Mouse (Mus musculus) hindbrain, postnatal 0 days (tissue): ENCODE data around the gene Sec14l3. TPM values are rescaled to one million over a fixed set of nuclear protein-coding genes. Genes with fewer than 3 reads are reported as not detected.
"Not testable (repeated sequence)": the region's sequence is repeated elsewhere in the genome, so short reads cannot be mapped to it uniquely, and the experiment has no call there.

Experiments
- ATAC-seq: fragments of 200-750 bp; cut with Nextera tagmentation; 2 replicates; pipeline ENCODE4 v1.8.0; 2017; ENCODE audit warnings: mild to moderate bottlenecking, moderate TSS enrichment, moderate library complexity
- DNase-seq: peaks from one replicate; pipeline ENCODE4 v3.0.0-alpha.2; 2015; ENCODE audit warnings: low spot score
- H3K27ac ChIP-seq: fragments of 300-500 bp; sonication (generic); 2 replicates; pipeline ENCODE4 v1.5.1; 2014; ENCODE audit warnings: mild to moderate bottlenecking
- H3K27me3 ChIP-seq: fragments of 300-500 bp; sonication (generic); 2 replicates; pipeline ENCODE4 v1.6.1; 2014; ENCODE audit warnings: low read length, mixed read lengths; ENCODE audit not compliant: insufficient read depth
- H3K36me3 ChIP-seq: fragments of 300-500 bp; sonication (generic); 2 replicates; pipeline ENCODE4 v1.6.1; 2014; ENCODE audit warnings: low read length, mixed read lengths; ENCODE audit not compliant: insufficient read depth
- H3K4me1 ChIP-seq: fragments of 300-500 bp; sonication (generic); 2 replicates; pipeline ENCODE4 v1.6.1; 2014; ENCODE audit warnings: antibody characterized with exemption, low read length, mixed read lengths; ENCODE audit not compliant: insufficient read depth
- H3K4me2 ChIP-seq: fragments of 300-500 bp; sonication (generic); 2 replicates; pipeline ENCODE4 v1.6.1; 2014; ENCODE audit warnings: low read depth, mild to moderate bottlenecking, low read length, moderate library complexity, mixed read lengths
- H3K4me3 ChIP-seq: fragments of 300-500 bp; sonication (generic); 2 replicates; pipeline ENCODE4 v1.5.1; 2014; ENCODE audit warnings: low read length
- H3K9ac ChIP-seq: fragments of 300-500 bp; sonication (generic); replicated peaks from 2 replicates; pipeline ENCODE4 v1.6.1; 2014; ENCODE audit warnings: mild to moderate bottlenecking, low read length, moderate library complexity, mixed read lengths
- H3K9me3 ChIP-seq: fragments of 300-500 bp; sonication (generic); 2 replicates; pipeline ENCODE4 v1.6.1; 2016; ENCODE audit warnings: low read length, mixed read lengths
- CTCF ChIP-seq: IDR thresholded peaks from 2 replicates; pipeline ENCODE4 v1.5.1; 2016; ENCODE audit warnings: antibody characterized with exemption, control low read depth, low read depth
- WGBS: fragments of 180-500 bp; shearing (Covaris S2); extraction: QIAGEN DNeasy Blood & Tissue Kit; methylation state at CpG from one replicate; pipeline ENCODE4 v1.1.7; 2014; 5-methylcytosine and 5-hydroxymethylcytosine counted together
- polyA plus RNA-seq: library from polyadenylated mRNA; unstranded; fragments of >200 nt; fragmentation: Nextera tagmentation; extraction: Ambion mirVana; gene quantifications from 2 replicates; pipeline ENCODE4 v1.2.1, GENCODE M21; 2015
- total RNA-seq: library from RNA; depleted of rRNA; stranded (reverse); fragments of >200 nt; gene quantifications from 2 replicates; pipeline ENCODE4 v1.2.3, GENCODE M21; 2014

Gene Sec14l3
- total and polyA plus RNA-seq, 2 experiments from 2014 or later = 1.6 to 1.8 TPM

- 83% methylated on average over 5 of the region's 5 CpGs for WGBS
- no peak for TF ChIP-seq CTCF
- Histone ChIP-seq H3K4me1 (peaks cover 6% of the 10 kb centered on the region; the same call in 1 of the 2 replicates), H3K27ac (no peak overlapping the region), H3K27me3 (no peaks in the 10 kb centered on the region), H3K4me3 (no peak overlapping the region), H3K9ac (no peak overlapping the region), H3K4me2 (no peak overlapping the region), H3K9me3 (no peaks in the 10 kb centered on the region), H3K36me3 (no peaks in the 10 kb centered on the region; the same call in 1 of the 2 replicates)
- no peak for DNase-seq
- no peak for ATAC-seq
Observed at GRCm38 (mm10) chr11:4101851-4102250, 37.2 kb downstream of the Sec14l3 start.

GRCm38 (mm10) chr11:4103522-4103921, 38.9 kb downstream of the Sec14l3 start:
- H3K9ac ChIP-seq = no peak overlapping the region
- H3K27ac ChIP-seq = no peak overlapping the region
- no peaks in the 10 kb centered on the region for H3K9me3 ChIP-seq
- H3K27me3 ChIP-seq = no peaks in the 10 kb centered on the region
- 85% methylated on average over 14 of the region's 14 CpGs for WGBS
- no peak overlapping the region for H3K4me3 ChIP-seq
- no peak overlapping the region for H3K4me2 ChIP-seq
- DNase-seq = no peak
- peaks cover 5% of the 10 kb centered on the region; the same call in 1 of the 2 replicates for H3K36me3 ChIP-seq
- ATAC-seq = no peak
- no peak for TF ChIP-seq CTCF
- no peaks in the 10 kb centered on the region for H3K4me1 ChIP-seq

GRCm38 (mm10) chr11:4104989-4105388, 40.3 kb downstream of the Sec14l3 start:
- Histone ChIP-seq H3K9me3 (no peaks in the 10 kb centered on the region), H3K27ac (no peak overlapping the region), H3K4me1 (no peaks in the 10 kb centered on the region), H3K36me3 (peaks cover 6% of the 10 kb centered on the region; the same call in 1 of the 2 replicates), H3K9ac (no peak overlapping the region), H3K4me3 (no peak overlapping the region), H3K4me2 (no peak overlapping the region), H3K27me3 (no peaks in the 10 kb centered on the region)
- WGBS = 84% methylated on average over 5 of the region's 5 CpGs
- ATAC-seq = no peak
- no peak for TF ChIP-seq CTCF
- no peak for DNase-seq

GRCm38 (mm10) chr11:4105444-4105843, 40.8 kb downstream of the Sec14l3 start:
- 87% methylated on average over 6 of the region's 6 CpGs for WGBS
- Histone ChIP-seq H3K9me3 (no peaks in the 10 kb centered on the region), H3K4me2 (no peak overlapping the region), H3K36me3 (peaks cover 10% of the 10 kb centered on the region; the same call in 1 of the 2 replicates), H3K27ac (no peak overlapping the region), H3K4me1 (no peaks in the 10 kb centered on the region), H3K27me3 (no peaks in the 10 kb centered on the region), H3K9ac (no peak overlapping the region), H3K4me3 (no peak overlapping the region)
- no peak for TF ChIP-seq CTCF
- ATAC-seq (no peak), DNase-seq (no peak)

- DNase-seq, H3K9ac ChIP-seq, H3K27ac ChIP-seq, H3K9me3 ChIP-seq, H3K27me3 ChIP-seq, H3K4me3 ChIP-seq, H3K4me2 ChIP-seq, ATAC-seq, H3K4me1 ChIP-seq: not testable (repeated sequence)
- peaks cover 13% of the 10 kb centered on the region; the same call in 1 of the 2 replicates for H3K36me3 ChIP-seq
- 97% methylated on average over 6 of the region's 6 CpGs for WGBS
Observed at GRCm38 (mm10) chr11:4107901-4108300, 43.3 kb downstream of the Sec14l3 start.

- Histone ChIP-seq H3K27ac (no peak overlapping the region), H3K4me3 (no peak overlapping the region), H3K9ac (no peak overlapping the region), H3K4me2 (no peak overlapping the region), H3K36me3 (peaks cover 13% of the 10 kb centered on the region; the same call in 1 of the 2 replicates), H3K9me3 (no peaks in the 10 kb centered on the region), H3K27me3 (no peaks in the 10 kb centered on the region), H3K4me1 (no peaks in the 10 kb centered on the region)
- ATAC-seq = no peak
- TF ChIP-seq CTCF = no peak
- DNase-seq = no peak
- 90% methylated on average over 7 of the region's 7 CpGs for WGBS
Observed at GRCm38 (mm10) chr11:4108691-4109090, 44.0 kb downstream of the Sec14l3 start.

GRCm38 (mm10) chr11:4112033-4112432, 47.4 kb downstream of the Sec14l3 start:
- Histone ChIP-seq H3K9ac (no peak overlapping the region), H3K4me1 (peaks cover 4% of the 10 kb centered on the region; the same call in 1 of the 2 replicates), H3K27ac (no peak overlapping the region), H3K9me3 (no peaks in the 10 kb centered on the region), H3K27me3 (no peaks in the 10 kb centered on the region), H3K4me3 (no peak overlapping the region), H3K36me3 (peaks cover 13% of the 10 kb centered on the region; the same call in 1 of the 2 replicates), H3K4me2 (no peak overlapping the region)
- ATAC-seq = no peak
- WGBS = 90% methylated on average over 4 of the region's 4 CpGs
- DNase-seq = no peak
- no peak for TF ChIP-seq CTCF
